Mouse (Mus musculus) ES-Bruce4 (cell line): Measurements from ENCODE around the gene Ube2d3.

Experiments used
- CTCF ChIP-seq: IDR thresholded peaks from one replicate; pipeline ENCODE4 v1.8.1; 2011; ENCODE audit warnings: low read depth, low read length
- POLR2A ChIP-seq: IDR thresholded peaks from one replicate; pipeline ENCODE4 v1.8.1; 2011; ENCODE audit warnings: low read length; ENCODE audit not compliant: insufficient read depth

GRCm38 (mm10) chr3:135507506-135507905, 69.6 kb downstream of the Ube2d3 start:
- TF ChIP-seq CTCF (no peak), POLR2A (no peak)
